Mouse (Mus musculus) testis, adult 2 months (tissue): ENCODE measurements around the gene Obsl1. TPM values are rescaled to one million over a fixed set of nuclear protein-coding genes. Genes with fewer than 3 reads are reported as not detected.
A peak's percentile ranks its signal among the peaks of the same experiment; 100 is the strongest.

Experiments
- H3K27ac ChIP-seq: fragments of 200-500 bp; 2 replicates; pipeline ENCODE4 v1.5.1; 2012; ENCODE audit warnings: low read depth, low read length; ENCODE audit not compliant: control insufficient read depth, insufficient read depth
- H3K27me3 ChIP-seq: fragments of 200-500 bp; 2 replicates; pipeline ENCODE4 v1.6.1; 2012; ENCODE audit warnings: mild to moderate bottlenecking, low read length, moderate library complexity; ENCODE audit not compliant: control insufficient read depth, insufficient read depth
- H3K36me3 ChIP-seq: fragments of 200-500 bp; 2 replicates; pipeline ENCODE4 v1.6.1; 2012; ENCODE audit warnings: mild to moderate bottlenecking, low read length; ENCODE audit not compliant: control insufficient read depth, insufficient read depth
- H3K4me1 ChIP-seq: fragments of 200-500 bp; 2 replicates; pipeline ENCODE4 v1.6.1; 2012; ENCODE audit warnings: low read length; ENCODE audit not compliant: control insufficient read depth, insufficient read depth
- H3K4me3 ChIP-seq: fragments of 200-500 bp; 2 replicates; pipeline ENCODE4 v1.5.1; 2012; ENCODE audit warnings: low read depth, mild to moderate bottlenecking, low read length, moderate library complexity, mixed read lengths; ENCODE audit not compliant: control insufficient read depth
- CTCF ChIP-seq: fragments of 200-500 bp; IDR thresholded peaks from 2 replicates; pipeline ENCODE4 v1.5.1; 2012; ENCODE audit warnings: low read depth, mild to moderate bottlenecking, inconsistent platforms, low read length, moderate library complexity; ENCODE audit not compliant: control insufficient read depth, insufficient read depth, insufficient replicate concordance
- POLR2A ChIP-seq: fragments of 200-500 bp; IDR thresholded peaks from 2 replicates; pipeline ENCODE4 v1.6.1; 2012; ENCODE audit warnings: low read depth, mild to moderate bottlenecking, inconsistent platforms, low read length, moderate library complexity; ENCODE audit not compliant: control insufficient read depth
- polyA plus RNA-seq: library from polyadenylated mRNA; depleted of rRNA; stranded (reverse); fragments of >200 nt; gene quantifications from 2 replicates; pipeline ENCODE4 v1.2.3, GENCODE M21; 2012

Obsl1 gene
- polyA plus RNA-seq, 1 experiment, result 46.0 TPM

DNA sequence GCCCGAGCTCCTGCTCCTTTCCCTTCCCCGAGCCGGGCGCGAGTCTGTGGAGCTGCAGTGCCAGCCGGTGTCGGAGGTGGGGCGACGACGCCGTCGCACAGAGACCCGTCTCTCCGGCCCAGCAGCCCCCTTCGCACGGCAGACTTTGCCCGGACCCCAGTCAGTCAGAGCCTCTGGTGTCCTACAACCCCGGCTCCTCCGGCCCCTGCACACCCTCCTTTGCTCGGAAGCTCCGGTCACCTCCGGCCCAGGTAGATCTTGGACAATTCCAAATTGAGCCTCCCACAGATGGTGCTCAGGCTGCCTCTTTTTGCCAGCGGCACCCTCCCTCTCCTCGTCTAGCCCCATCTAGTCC is 26.6 kb downstream of the Obsl1 start:
- peaks cover 23% of the 10 kb centered on the region for H3K4me1 ChIP-seq
- no peak overlapping the region for H3K27ac ChIP-seq
- no peaks in the 10 kb centered on the region for H3K27me3 ChIP-seq
- H3K4me3 ChIP-seq, result peak overlapping the region; percentile 79
- TF ChIP-seq POLR2A, result no peak
- no peak for TF ChIP-seq CTCF
- H3K36me3 ChIP-seq, result no peaks in the 10 kb centered on the region

DNA sequence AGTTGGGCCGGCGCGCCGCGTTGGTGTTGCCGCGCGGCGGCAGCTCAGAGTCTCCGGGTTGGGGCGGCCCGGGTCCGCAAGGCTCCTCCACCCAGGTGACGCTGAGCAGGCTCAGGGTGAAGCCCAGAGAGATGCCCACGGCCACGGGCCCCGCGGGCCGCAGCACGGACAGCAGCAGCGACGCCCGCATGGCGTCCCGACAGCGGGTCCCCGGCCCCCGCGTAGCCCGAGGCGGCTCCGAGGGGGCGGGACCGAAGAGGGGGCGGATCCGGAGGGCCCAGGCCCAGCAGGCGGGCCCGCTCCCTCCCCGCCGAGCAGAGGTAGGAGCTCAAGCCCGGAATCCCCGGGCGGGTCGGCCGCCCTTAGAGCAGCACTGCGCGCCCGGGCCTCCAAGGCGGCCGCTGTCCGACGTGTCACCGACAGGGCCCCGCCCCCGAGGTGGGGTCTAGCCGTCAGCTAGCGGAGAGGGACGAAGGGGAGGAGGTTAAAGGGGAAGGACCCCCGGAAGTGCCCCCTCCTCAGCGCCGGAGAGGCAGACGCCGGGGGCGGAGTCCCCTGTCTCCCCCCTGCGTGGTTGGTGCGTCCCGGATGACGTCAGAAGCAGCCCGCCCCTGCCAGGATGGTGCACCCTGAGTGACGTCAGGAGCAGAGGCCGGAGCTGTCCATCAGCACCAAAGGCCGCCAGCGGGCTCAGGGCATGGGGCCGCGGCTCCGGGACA is 27.2 kb downstream of the Obsl1 start, which contains the start of the genes Chpf and Tmem198:
Gene Chpf, minus strand, starts transcription at position 392 of the 719 bp plus-strand sequence.
Gene Tmem198, plus strand, starts transcription at position 617 of the 719 bp plus-strand sequence.
- Histone ChIP-seq H3K27me3 (no peaks in the 10 kb centered on the region), H3K4me3 (peak within 1 kb of the TSS; percentile 79), H3K36me3 (no peaks in the 10 kb centered on the region), H3K4me1 (peaks cover 23% of the 10 kb centered on the region), H3K27ac (peak within 1 kb of the TSS; percentile 26)
- no peak for TF ChIP-seq POLR2A
- TF ChIP-seq CTCF, result no peak

DNA sequence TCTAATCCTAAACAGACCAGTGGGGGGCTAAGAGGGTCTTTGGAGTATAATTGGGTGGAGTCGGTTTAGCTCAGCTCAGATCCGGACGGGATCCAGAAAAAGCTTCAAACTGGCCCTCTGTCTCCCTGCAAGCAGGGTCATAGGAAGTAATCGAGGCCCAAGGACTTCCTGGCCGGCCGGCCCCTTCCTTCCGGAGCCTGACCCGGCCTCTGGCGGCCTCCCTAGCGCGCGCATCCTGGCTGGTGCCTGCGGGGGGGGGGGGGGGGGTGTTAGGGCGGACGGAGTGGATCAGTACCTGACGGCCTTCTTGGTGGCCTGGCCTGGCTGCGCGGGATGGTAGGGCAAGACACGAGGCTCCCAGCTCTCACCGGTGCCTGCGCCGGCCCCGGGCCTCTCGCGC is 27.8 kb downstream of the Obsl1 start:
- Histone ChIP-seq H3K27ac (peak overlapping the region; percentile 26), H3K36me3 (no peaks in the 10 kb centered on the region), H3K27me3 (no peaks in the 10 kb centered on the region), H3K4me3 (peak overlapping the region; percentile 79), H3K4me1 (peaks cover 23% of the 10 kb centered on the region)
- TF ChIP-seq POLR2A (no peak), CTCF (no peak)

DNA sequence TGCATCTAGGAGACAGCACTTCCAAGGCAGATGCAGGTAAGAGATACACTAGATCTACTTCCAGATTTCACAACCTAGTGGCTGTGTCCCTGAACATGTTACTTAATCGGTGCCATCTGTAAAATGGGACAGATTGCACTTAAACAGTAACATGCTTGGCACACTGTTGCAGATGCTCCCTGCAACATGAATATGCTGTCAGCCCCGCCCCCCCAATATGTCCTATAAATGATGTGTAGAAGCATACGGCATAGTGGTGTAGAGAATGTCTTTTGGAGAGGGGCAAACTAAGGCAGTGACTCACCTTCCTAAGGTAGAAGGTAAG is 28.3 kb downstream of the Obsl1 start:
- H3K36me3 ChIP-seq, result no peaks in the 10 kb centered on the region
- H3K4me1 ChIP-seq, result peaks cover 23% of the 10 kb centered on the region
- H3K27me3 ChIP-seq, result no peaks in the 10 kb centered on the region
- H3K4me3 ChIP-seq, result peak overlapping the region; percentile 82; the same call in 1 of the 2 replicates
- TF ChIP-seq CTCF, result no peak
- TF ChIP-seq POLR2A, result no peak
- H3K27ac ChIP-seq, result no peak overlapping the region

DNA sequence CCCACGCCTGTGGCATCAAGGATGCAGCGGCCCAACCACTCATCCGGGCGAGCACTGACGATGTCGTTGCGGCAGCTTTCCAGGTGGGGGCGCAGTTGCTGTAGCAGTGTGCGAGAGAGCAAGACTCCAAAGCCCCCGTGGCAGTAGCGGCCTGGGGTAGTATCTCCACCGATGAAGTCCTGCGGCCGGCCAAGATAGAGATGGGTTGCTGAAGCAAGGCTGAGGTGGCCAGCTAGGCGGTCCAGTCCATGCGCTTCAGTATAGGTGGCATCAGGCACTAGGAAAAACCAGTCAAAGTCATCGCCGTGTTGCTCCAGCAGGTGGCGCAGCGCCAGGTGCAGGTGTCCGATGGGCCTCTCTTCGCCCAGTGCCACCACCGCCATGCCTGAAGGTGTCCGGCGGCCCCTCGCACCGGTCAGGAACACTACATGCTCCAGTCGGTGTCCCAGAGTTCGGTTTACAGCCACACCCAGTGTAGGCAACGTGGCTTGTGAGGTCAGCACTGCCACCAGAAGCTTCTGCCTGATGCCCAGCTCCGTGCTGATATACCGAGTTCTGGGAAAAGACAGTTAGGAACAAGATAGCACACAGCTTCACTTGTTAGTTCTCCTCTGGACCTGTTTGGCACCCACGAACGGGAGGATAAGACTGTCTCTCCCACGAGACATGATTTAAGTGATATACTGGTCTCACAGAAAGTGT is 28.8 kb downstream of the Obsl1 start:
- Histone ChIP-seq H3K4me3 (peak overlapping the region; percentile 82), H3K4me1 (peaks cover 23% of the 10 kb centered on the region), H3K27me3 (no peaks in the 10 kb centered on the region), H3K27ac (no peak overlapping the region), H3K36me3 (no peaks in the 10 kb centered on the region)
- 0 out of 2 replicates have a peak, but pooled peaks have one; percentile 17 for TF ChIP-seq POLR2A
- peak; percentile 74 for TF ChIP-seq CTCF

DNA sequence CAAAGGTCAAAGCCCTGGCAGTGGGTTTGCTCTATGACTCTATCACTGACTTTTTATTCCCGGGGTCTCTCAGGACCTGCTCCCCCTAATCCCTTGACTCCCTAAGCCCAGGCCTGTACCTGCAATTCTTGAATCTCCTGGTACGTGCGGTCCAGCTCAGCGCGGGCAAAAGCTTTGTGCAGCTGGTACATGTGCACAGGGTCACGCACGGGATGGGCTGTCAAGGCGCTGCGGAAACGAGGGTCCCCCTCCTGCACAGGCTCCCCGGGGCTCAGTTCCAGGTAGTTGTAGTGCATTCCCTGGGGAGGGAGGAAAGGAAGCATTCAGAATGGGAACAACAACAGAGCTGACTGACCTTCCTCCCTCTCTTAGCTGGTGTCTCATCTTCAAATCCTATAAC is 29.8 kb downstream of the Obsl1 start:
- TF ChIP-seq CTCF (no peak), POLR2A (no peak)
- H3K4me1 ChIP-seq, result peaks cover 23% of the 10 kb centered on the region
- H3K27me3 ChIP-seq, result no peaks in the 10 kb centered on the region
- H3K4me3 ChIP-seq, result no peak overlapping the region
- H3K27ac ChIP-seq, result no peak overlapping the region
- no peaks in the 10 kb centered on the region for H3K36me3 ChIP-seq

DNA sequence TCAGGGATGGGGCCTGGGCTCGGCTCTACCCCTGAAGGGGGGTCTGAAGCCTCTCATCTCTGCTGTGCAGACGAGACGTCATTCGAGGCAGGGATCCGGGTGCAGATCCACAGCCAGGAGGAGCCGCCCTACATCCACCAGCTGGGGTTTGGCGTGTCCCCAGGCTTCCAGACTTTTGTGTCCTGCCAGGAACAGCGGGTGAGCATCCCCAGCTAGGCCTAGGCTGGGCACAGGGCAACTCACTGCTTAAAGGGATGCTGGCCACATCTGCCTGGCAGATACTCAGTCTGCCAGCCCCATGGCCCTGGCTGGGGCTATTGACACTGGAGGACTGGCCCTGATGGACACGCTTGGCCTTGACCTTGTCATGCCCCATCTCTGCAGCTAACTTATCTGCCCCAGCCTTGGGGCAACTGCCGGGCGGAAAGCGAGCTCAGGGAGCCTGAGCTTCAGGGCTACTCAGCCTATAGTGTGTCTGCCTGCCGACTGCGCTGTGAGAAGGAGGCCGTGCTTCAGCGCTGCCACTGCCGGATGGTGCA is 36.9 kb downstream of the Obsl1 start:
- H3K27me3 ChIP-seq, result no peaks in the 10 kb centered on the region
- no peaks in the 10 kb centered on the region for H3K4me1 ChIP-seq
- no peaks in the 10 kb centered on the region for H3K36me3 ChIP-seq
- peak overlapping the region; percentile 19; the same call in 1 of the 2 replicates for H3K27ac ChIP-seq
- no peak overlapping the region for H3K4me3 ChIP-seq
- TF ChIP-seq CTCF (no peak), POLR2A (no peak)
